ENCODE assay signal across 7 mouse cellular contexts in genomic region chr7:127345512-127346325, GRCm38 (mm10). TPM values are rescaled to one million over a fixed set of nuclear protein-coding genes. Genes with fewer than 3 reads are reported as not detected.
A peak's percentile ranks its signal among the peaks of the same experiment; 100 is the strongest.
DNase-seq lines count a peak whose midpoint lies in the region; ATAC-seq and TF ChIP-seq lines count a peak whose summit lies in the region.

Zfp768 (minus strand) TSS chr7:127345589.

- H3K4me3 ChIP-seq in embryonic facial prominence, embryonic 12.5 days, result peak within 1 kb of the TSS; percentile 89
- peak within 1 kb of the TSS; percentile 91 for H3K4me3 ChIP-seq in kidney, adult 2 months (ENCODE audit: insufficient read depth, low read depth, low read length)
- H3K4me3 ChIP-seq in limb, embryonic 12.5 days (replicated peaks), result peak within 1 kb of the TSS; percentile 94
- H3K4me3 ChIP-seq in midbrain, embryonic 15.5 days, result peak within 1 kb of the TSS; percentile 88
- H3K4me3 ChIP-seq in spleen, adult 2 months (ENCODE audit: extremely low read depth, insufficient read depth, insufficient read length), result peak within 1 kb of the TSS; percentile 76

- no peaks in the 10 kb centered on the region for H3K9me3 ChIP-seq in embryonic facial prominence, embryonic 12.5 days
- no peaks in the 10 kb centered on the region for H3K9me3 ChIP-seq in limb, embryonic 12.5 days
- H3K9me3 ChIP-seq in midbrain, embryonic 15.5 days, result no peaks in the 10 kb centered on the region

- peak within 1 kb of the TSS; percentile 93 for H3K9ac ChIP-seq in embryonic facial prominence, embryonic 12.5 days
- peak within 1 kb of the TSS; percentile 89 for H3K9ac ChIP-seq in limb, embryonic 12.5 days (replicated peaks)
- H3K9ac ChIP-seq in midbrain, embryonic 15.5 days, result peak within 1 kb of the TSS; percentile 83

- peak within 1 kb of the TSS; percentile 90 for H3K27ac ChIP-seq in embryonic facial prominence, embryonic 12.5 days
- peak within 1 kb of the TSS; percentile 100 for H3K27ac ChIP-seq in kidney, adult 2 months (ENCODE audit: insufficient read depth, low read depth, low read length)
- peak within 1 kb of the TSS; percentile 91 for H3K27ac ChIP-seq in limb, embryonic 12.5 days
- peak within 1 kb of the TSS; percentile 91 for H3K27ac ChIP-seq in midbrain, embryonic 15.5 days
- peak within 1 kb of the TSS; percentile 81 for H3K27ac ChIP-seq in spleen, adult 2 months (ENCODE audit: insufficient read depth, low read length)

- peaks cover 12% of the 10 kb centered on the region for H3K4me1 ChIP-seq in embryonic facial prominence, embryonic 12.5 days
- H3K4me1 ChIP-seq in kidney, adult 2 months (ENCODE audit: control insufficient read depth, insufficient read depth, low read length), result peaks cover 33% of the 10 kb centered on the region
- H3K4me1 ChIP-seq in limb, embryonic 12.5 days (replicated peaks), result peaks cover 17% of the 10 kb centered on the region
- peaks cover 19% of the 10 kb centered on the region for H3K4me1 ChIP-seq in midbrain, embryonic 15.5 days
- H3K4me1 ChIP-seq in spleen, adult 2 months (ENCODE audit: control insufficient read depth, insufficient read depth, insufficient read length), result no peaks in the 10 kb centered on the region

- no peak for TF ChIP-seq CTCF in kidney, adult 2 months (conservative IDR thresholded peaks at IDR 0.05; ENCODE audit: insufficient read depth, insufficient read length, low read depth, low read length)
- no peak for TF ChIP-seq CTCF in spleen, adult 2 months (IDR thresholded peaks at IDR 0.05; ENCODE audit: extremely low read depth, insufficient read depth, insufficient read length, insufficient replicate concordance)

- H3K4me2 ChIP-seq in embryonic facial prominence, embryonic 12.5 days (replicated peaks), result peak within 1 kb of the TSS; percentile 67
- H3K4me2 ChIP-seq in limb, embryonic 12.5 days, result peak within 1 kb of the TSS; percentile 76
- peak within 1 kb of the TSS; percentile 78 for H3K4me2 ChIP-seq in midbrain, embryonic 15.5 days

- WGBS in embryonic facial prominence, embryonic 12.5 days, result under 1% methylated on average over 76 of the region's 76 CpGs
- under 1% methylated on average over 74 of the region's 76 CpGs for WGBS in kidney, adult 2 months
- under 1% methylated on average over 76 of the region's 76 CpGs for WGBS in limb, embryonic 12.5 days
- WGBS in midbrain, embryonic 15.5 days, result under 1% methylated on average over 71 of the region's 76 CpGs
- WGBS in spleen, adult 2 months, result under 1% methylated on average over 74 of the region's 76 CpGs

- H3K27me3 ChIP-seq in embryonic facial prominence, embryonic 12.5 days, result no peaks in the 10 kb centered on the region
- H3K27me3 ChIP-seq in kidney, adult 2 months (replicated peaks; ENCODE audit: control insufficient read depth, insufficient read depth, low read length), result no peaks in the 10 kb centered on the region
- H3K27me3 ChIP-seq in limb, embryonic 12.5 days, result no peaks in the 10 kb centered on the region
- no peaks in the 10 kb centered on the region for H3K27me3 ChIP-seq in midbrain, embryonic 15.5 days (replicated peaks)
- H3K27me3 ChIP-seq in spleen, adult 2 months (ENCODE audit: control insufficient read depth, insufficient read depth, low read length), result no peaks in the 10 kb centered on the region

- H3K36me3 ChIP-seq in embryonic facial prominence, embryonic 12.5 days, result peaks cover 29% of the 10 kb centered on the region
- no peaks in the 10 kb centered on the region for H3K36me3 ChIP-seq in kidney, adult 2 months (ENCODE audit: control insufficient read depth, insufficient read depth, low read length)
- peaks cover 33% of the 10 kb centered on the region for H3K36me3 ChIP-seq in limb, embryonic 12.5 days
- H3K36me3 ChIP-seq in midbrain, embryonic 15.5 days (replicated peaks), result peaks cover 13% of the 10 kb centered on the region
- H3K36me3 ChIP-seq in spleen, adult 2 months (ENCODE audit: control insufficient read depth, insufficient read depth, low read length), result no peaks in the 10 kb centered on the region

- ATAC-seq in embryonic facial prominence, embryonic 12.5 days (ENCODE audit: insufficient number of reproducible peaks, insufficient read depth, low FRiP score, low TSS enrichment), result peak; percentile 89
- peak; percentile 92 for ATAC-seq in limb, embryonic 12.5 days (ENCODE audit: insufficient number of reproducible peaks, insufficient read depth, low FRiP score, low TSS enrichment, low read depth)
- ATAC-seq in midbrain, embryonic 15.5 days (replicated peaks), result peak; percentile 95

- DNase-seq in adrenal gland, postnatal 25 days, result peak; percentile 98
- peak; percentile 95 to 98 for DNase-seq in heart, adult 18-20 months
- DNase-seq in kidney, adult 2 months, result peak; percentile 97
- peak; percentile 50 to 85 for DNase-seq in spleen, adult 2 months (ENCODE audit: low read depth in 1 of 2, low spot score in 2 of 2)

- no peak for TF ChIP-seq POLR2A in kidney, adult 2 months (IDR thresholded peaks at IDR 0.05; ENCODE audit: low read depth, low read length)
- no peak for TF ChIP-seq POLR2A in spleen, adult 2 months (IDR thresholded peaks at IDR 0.05; ENCODE audit: low read depth, low read length)

RNA-seq across cellular contexts. Expression of gene Zfp768, which starts in this region (rescaled TPM):
- total RNA-seq in adrenal gland, postnatal 25 days (2021), result 31.4 and 32.8 TPM in 2 replicates
- 22.3 and 22.5 TPM in 2 replicates for polyA plus RNA-seq in embryonic facial prominence, embryonic 12.5 days (2016; fragmentation: Nextera tagmentation; extraction: Ambion mirVana)
- total RNA-seq in heart, adult 18-20 months (2021), result 10 to 100 TPM; 35.9 to 42.9 TPM
- polyA plus RNA-seq in kidney, adult 2 months (2012; rRNA removed), result 36.7 and 52.0 TPM in 2 replicates
- 21.0 and 22.6 TPM in 2 replicates for polyA plus RNA-seq in limb, embryonic 12.5 days (2016; fragmentation: Nextera tagmentation; extraction: Ambion mirVana)
- polyA plus RNA-seq in midbrain, embryonic 15.5 days (2015; fragmentation: Nextera tagmentation; extraction: Ambion mirVana), result 19.1 and 19.2 TPM in 2 replicates
- 7.8 and 12.1 TPM in 2 replicates for polyA plus RNA-seq in spleen, adult 2 months (2012; rRNA removed)

Comparison
In these comparisons a context has a peak if more than half of its experiments do, and no peak if none do; other contexts are left out.
1. Peak in every context shown above with its lines: DNase-seq, ATAC-seq, H3K4me3 ChIP-seq and H3K27ac ChIP-seq.